Mouse (Mus musculus) midbrain, embryonic 15.5 days (tissue): Measurements from ENCODE around the gene Sema3f. TPM values are rescaled to one million over a fixed set of nuclear protein-coding genes. Genes with fewer than 3 reads are reported as not detected.

Source experiments
- ATAC-seq: fragments of 200-750 bp; cut with Nextera tagmentation; replicated peaks from 2 replicates; pipeline ENCODE4 v1.8.0; 2017; ENCODE audit warnings: moderate TSS enrichment
- H3K27ac ChIP-seq: fragments of 300-500 bp; sonication (generic); 2 replicates; pipeline ENCODE4 v1.5.1; 2015; ENCODE audit warnings: mild to moderate bottlenecking, inconsistent platforms
- H3K27me3 ChIP-seq: fragments of 300-500 bp; sonication (generic); replicated peaks from 2 replicates; pipeline ENCODE4 v1.6.1; 2015; ENCODE audit warnings: inconsistent platforms
- H3K36me3 ChIP-seq: fragments of 300-500 bp; sonication (generic); replicated peaks from 2 replicates; pipeline ENCODE4 v1.6.1; 2015; ENCODE audit warnings: inconsistent platforms
- H3K4me1 ChIP-seq: fragments of 300-500 bp; sonication (generic); 2 replicates; pipeline ENCODE4 v1.6.1; 2015; ENCODE audit warnings: inconsistent platforms
- H3K4me2 ChIP-seq: fragments of 300-500 bp; sonication (generic); 2 replicates; pipeline ENCODE4 v1.6.1; 2015; ENCODE audit warnings: inconsistent platforms, mild to moderate bottlenecking, moderate library complexity
- H3K4me3 ChIP-seq: fragments of 300-500 bp; sonication (generic); 2 replicates; pipeline ENCODE4 v1.5.1; 2015; ENCODE audit warnings: mild to moderate bottlenecking, inconsistent platforms
- H3K9ac ChIP-seq: fragments of 300-500 bp; sonication (generic); 2 replicates; pipeline ENCODE4 v1.6.1; 2015; ENCODE audit warnings: mild to moderate bottlenecking, inconsistent platforms
- H3K9me3 ChIP-seq: fragments of 300-500 bp; sonication (generic); 2 replicates; pipeline ENCODE4 v1.6.1; 2016; ENCODE audit warnings: inconsistent platforms
- WGBS: fragments of 180-500 bp; shearing (Covaris S2); methylation state at CpG from one replicate; pipeline ENCODE4 v1.1.7; 2015; ENCODE audit warnings: mixed read lengths; 5-methylcytosine and 5-hydroxymethylcytosine counted together
- polyA plus RNA-seq: library from polyadenylated mRNA; unstranded; fragments of >200 nt; fragmentation: Nextera tagmentation; extraction: Ambion mirVana; gene quantifications from 2 replicates; pipeline ENCODE4 v1.2.1, GENCODE M21; 2015

The Sema3f gene
- polyA plus RNA-seq, 1 experiment from 2014 or later: 26.0 TPM

DNA sequence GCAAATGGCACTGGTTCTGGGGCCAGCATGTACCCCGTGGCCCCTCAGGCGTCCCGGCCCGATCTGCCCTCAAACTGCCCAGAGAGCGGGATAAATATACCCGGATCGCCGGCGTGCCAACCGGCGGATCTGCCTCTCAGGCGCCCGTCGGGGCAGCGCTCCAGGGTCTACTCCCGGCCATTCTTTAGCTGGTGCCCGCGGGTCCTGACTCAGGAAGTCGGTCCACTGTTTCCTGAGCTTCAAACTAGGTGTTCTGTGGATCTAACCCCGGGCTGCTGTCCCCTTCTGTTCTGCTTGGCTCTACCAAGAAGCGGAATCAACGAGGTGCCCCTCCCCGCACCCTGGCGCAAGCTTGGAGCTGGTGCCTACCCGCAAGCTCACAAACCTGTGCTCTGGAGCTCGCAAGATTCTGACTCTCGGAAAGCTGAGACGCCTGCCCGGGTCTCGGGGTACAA is 43.5 kb downstream of the Sema3f start:
- Histone ChIP-seq H3K27me3 (peaks cover 24% of the 10 kb centered on the region), H3K36me3 (no peaks in the 10 kb centered on the region), H3K27ac (peak overlapping the region; percentile 39; the same call in 1 of the 2 replicates), H3K4me3 (peak overlapping the region; percentile 40), H3K4me1 (peaks cover 30% of the 10 kb centered on the region), H3K4me2 (peak overlapping the region; percentile 66), H3K9ac (peak overlapping the region; percentile 41), H3K9me3 (no peaks in the 10 kb centered on the region)
- 2% methylated on average over 30 of the region's 30 CpGs for WGBS
- 0 out of 2 replicates have a peak, but pooled peaks have one; percentile 14 for ATAC-seq

DNA sequence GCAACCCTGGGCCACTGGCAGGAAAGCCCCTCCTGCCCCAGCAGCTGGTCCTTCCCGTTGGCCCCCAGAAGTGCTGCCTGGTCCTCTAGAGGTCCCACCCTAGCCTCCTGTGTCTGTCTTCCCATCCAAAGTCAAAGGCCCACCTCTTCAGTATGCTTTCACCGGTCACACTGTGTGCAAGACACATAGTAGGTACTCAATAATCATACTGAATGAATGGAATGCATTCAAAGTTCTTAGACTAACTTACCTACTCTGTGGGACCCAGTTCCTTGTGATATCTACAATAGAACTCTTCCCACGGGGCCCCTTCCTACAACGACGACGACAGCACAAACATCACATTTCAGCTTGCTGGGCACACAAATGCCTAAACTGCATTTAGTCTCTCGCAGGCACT is 45.0 kb downstream of the Sema3f start:
- H3K4me2 ChIP-seq: peak overlapping the region; percentile 66; the same call in 1 of the 2 replicates
- 84% methylated on average over 7 of the region's 7 CpGs for WGBS

DNA sequence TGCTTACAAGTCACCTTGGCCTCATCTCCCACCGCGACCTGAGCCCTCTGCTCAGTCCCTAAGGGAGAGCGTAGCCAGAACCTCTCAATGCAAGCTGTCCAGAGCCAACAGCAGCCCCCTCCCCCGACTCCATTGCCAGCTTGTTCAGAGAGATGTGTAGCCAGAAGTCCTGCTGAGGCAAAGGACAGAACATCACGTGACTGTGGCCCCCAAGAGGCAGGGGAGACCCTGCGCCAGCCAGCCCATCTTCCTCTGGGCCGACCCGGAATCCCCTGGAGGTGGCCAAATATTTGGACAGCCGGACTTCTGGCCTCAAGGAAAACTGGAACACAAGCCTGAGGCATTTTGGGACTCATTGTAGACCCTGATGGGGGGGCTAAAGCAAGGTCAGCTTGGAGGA is 46.8 kb downstream of the Sema3f start:
- H3K4me2 ChIP-seq: no peak overlapping the region
- WGBS: 45% methylated on average over 9 of the region's 9 CpGs
- no peaks in the 10 kb centered on the region for H3K9me3 ChIP-seq
- peaks cover 30% of the 10 kb centered on the region for H3K4me1 ChIP-seq
- no peaks in the 10 kb centered on the region for H3K36me3 ChIP-seq
- no peak for ATAC-seq
- no peak overlapping the region for H3K4me3 ChIP-seq
- no peak overlapping the region for H3K27ac ChIP-seq
- no peak overlapping the region for H3K9ac ChIP-seq
- H3K27me3 ChIP-seq: peaks cover 24% of the 10 kb centered on the region

More for the DNA sequence above, 45.0 kb downstream of the Sema3f start:
- ATAC-seq: no peak
- no peak overlapping the region for H3K27ac ChIP-seq
- peaks cover 30% of the 10 kb centered on the region for H3K4me1 ChIP-seq
- H3K27me3 ChIP-seq: peaks cover 24% of the 10 kb centered on the region
- no peak overlapping the region for H3K4me3 ChIP-seq
- H3K36me3 ChIP-seq: no peaks in the 10 kb centered on the region
- no peaks in the 10 kb centered on the region for H3K9me3 ChIP-seq
- H3K9ac ChIP-seq: no peak overlapping the region

DNA sequence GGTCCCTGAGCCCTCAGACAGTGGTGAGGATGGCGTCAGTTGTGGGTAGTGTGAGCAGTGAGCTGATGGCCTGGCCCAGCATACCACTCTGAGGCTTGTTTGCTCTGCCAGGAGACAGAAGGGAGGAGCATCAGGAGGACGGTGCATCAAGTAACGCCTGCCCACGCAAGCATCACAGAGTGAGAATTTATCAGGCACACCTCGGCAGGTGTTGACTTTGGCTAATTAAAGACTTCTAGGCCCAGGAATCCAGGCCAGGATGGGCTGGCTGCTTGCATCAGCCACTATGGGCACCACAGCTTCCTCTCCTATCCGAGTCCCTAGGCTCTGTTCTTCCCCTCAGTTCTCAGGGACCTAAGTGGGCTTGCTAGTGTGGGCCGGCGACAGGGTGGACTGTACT is 47.9 kb downstream of the Sema3f start:
- H3K9me3 ChIP-seq: no peaks in the 10 kb centered on the region
- H3K27ac ChIP-seq: no peak overlapping the region
- no peak overlapping the region for H3K4me2 ChIP-seq
- H3K4me1 ChIP-seq: peaks cover 25% of the 10 kb centered on the region
- peaks cover 23% of the 10 kb centered on the region for H3K27me3 ChIP-seq
- no peak for ATAC-seq
- H3K4me3 ChIP-seq: no peak overlapping the region
- H3K36me3 ChIP-seq: no peaks in the 10 kb centered on the region
- no peak overlapping the region for H3K9ac ChIP-seq
- WGBS: 88% methylated on average over 8 of the region's 8 CpGs

DNA sequence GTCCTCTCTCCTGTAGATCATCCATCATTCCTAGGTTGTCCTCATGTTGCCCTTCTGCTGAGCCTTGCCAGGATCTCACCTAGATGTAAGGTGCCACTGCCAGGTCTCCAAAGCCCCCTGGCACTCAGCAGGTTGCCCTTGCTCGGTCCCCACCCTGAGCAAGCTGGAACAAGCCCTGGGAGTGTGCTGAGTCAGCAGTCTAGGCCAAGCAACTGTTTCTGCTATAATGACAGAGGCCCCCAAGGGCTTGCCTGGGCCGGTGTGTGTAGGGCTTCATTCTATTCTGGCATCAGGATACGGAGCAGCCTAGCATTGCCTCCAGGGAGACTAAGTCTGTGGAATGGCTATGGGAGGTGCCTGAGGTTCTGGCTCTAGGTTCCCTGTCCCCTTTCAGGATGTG is 49.5 kb downstream of the Sema3f start:
- ATAC-seq: no peak
- 64% methylated on average over 3 of the region's 3 CpGs for WGBS
- Histone ChIP-seq H3K36me3 (no peaks in the 10 kb centered on the region), H3K9me3 (no peaks in the 10 kb centered on the region), H3K27me3 (peaks cover 7% of the 10 kb centered on the region; the same call in 1 of the 2 replicates), H3K9ac (no peak overlapping the region), H3K4me3 (no peak overlapping the region), H3K4me1 (peaks cover 15% of the 10 kb centered on the region; the same call in 1 of the 2 replicates), H3K27ac (no peak overlapping the region), H3K4me2 (no peak overlapping the region)

DNA sequence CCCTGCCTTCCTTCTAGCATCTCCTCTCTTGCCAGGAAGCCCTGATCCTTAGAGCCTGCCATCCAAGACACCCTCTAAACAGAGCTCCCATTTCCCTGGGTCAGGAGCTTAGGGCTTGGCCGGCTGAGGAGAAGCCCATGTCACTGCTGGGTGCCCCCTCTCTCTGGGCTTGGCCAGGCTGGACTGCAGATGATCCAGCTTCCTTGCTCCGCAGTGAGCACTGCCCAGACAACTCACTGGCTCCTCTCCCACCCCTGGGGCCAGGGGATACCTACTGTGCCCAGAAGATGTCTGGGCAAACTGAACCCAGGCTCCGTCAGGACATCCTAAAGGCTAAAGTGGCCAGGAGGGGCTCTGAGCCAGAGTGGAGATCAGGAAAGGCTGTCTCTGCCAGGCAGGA is 50.3 kb downstream of the Sema3f start:
- H3K4me3 ChIP-seq: no peak overlapping the region
- H3K9me3 ChIP-seq: no peaks in the 10 kb centered on the region
- H3K27me3 ChIP-seq: peaks cover under 1% of the 10 kb centered on the region; the same call in 1 of the 2 replicates
- H3K4me1 ChIP-seq: peaks cover 15% of the 10 kb centered on the region; the same call in 1 of the 2 replicates
- H3K27ac ChIP-seq: peak overlapping the region; percentile 45
- no peak for ATAC-seq
- H3K36me3 ChIP-seq: no peaks in the 10 kb centered on the region
- no peak overlapping the region for H3K4me2 ChIP-seq
- H3K9ac ChIP-seq: no peak overlapping the region
- 68% methylated on average over 3 of the region's 3 CpGs for WGBS

DNA sequence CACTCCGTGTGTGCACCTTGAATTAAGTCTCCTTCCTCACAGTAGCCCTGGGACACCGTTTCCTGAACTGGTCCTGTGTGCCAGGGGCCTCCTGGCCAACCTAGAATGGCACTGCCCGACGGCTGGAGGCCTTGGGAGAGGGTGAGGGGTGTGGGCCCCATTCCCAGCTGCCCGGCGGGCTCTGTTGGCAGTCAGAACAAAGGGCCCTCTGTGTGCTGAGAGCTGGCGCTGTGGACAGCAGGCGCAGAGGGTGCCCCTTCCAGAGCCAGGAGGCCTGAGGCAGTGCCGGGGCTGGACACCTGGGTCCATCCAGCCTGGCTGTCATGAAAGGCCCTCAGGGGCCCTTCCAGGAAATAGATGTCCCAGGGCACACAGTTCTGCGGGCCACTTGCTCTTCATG is 50.7 kb downstream of the Sema3f start:
- H3K4me3 ChIP-seq: no peak overlapping the region
- peak; percentile 69 for ATAC-seq
- no peaks in the 10 kb centered on the region for H3K27me3 ChIP-seq
- H3K27ac ChIP-seq: peak overlapping the region; percentile 45; the same call in 1 of the 2 replicates
- 61% methylated on average over 10 of the region's 10 CpGs for WGBS
- H3K4me2 ChIP-seq: no peak overlapping the region
- H3K36me3 ChIP-seq: no peaks in the 10 kb centered on the region
- no peak overlapping the region for H3K9ac ChIP-seq
- H3K4me1 ChIP-seq: peaks cover 15% of the 10 kb centered on the region; the same call in 1 of the 2 replicates
- no peaks in the 10 kb centered on the region for H3K9me3 ChIP-seq

DNA sequence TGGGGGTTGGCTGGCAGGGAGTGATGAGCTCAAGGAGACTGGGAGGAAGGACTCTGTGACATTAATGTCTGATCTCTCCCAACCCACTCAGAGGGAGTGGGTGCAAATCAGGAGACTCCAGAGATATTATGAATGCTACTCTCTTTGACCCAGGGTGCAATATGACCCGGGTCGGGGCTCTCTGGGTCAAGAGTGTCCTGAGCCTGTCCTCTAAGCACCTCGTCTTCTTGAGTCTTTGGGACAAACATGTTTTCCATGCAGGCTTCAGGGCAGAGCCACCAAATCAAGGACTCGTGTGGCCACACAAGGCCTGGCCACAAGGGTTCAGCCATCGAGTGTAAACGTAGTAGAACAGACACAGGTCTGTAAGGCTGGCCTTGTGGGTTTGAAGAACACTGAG is 52.2 kb downstream of the Sema3f start:
- H3K4me1 ChIP-seq: peaks cover 4% of the 10 kb centered on the region; the same call in 1 of the 2 replicates
- H3K27ac ChIP-seq: no peak overlapping the region
- H3K9ac ChIP-seq: no peak overlapping the region
- no peaks in the 10 kb centered on the region for H3K36me3 ChIP-seq
- H3K9me3 ChIP-seq: no peaks in the 10 kb centered on the region
- no peak overlapping the region for H3K4me3 ChIP-seq
- 90% methylated on average over 6 of the region's 6 CpGs for WGBS
- no peaks in the 10 kb centered on the region for H3K27me3 ChIP-seq
- no peak for ATAC-seq
- no peak overlapping the region for H3K4me2 ChIP-seq

DNA sequence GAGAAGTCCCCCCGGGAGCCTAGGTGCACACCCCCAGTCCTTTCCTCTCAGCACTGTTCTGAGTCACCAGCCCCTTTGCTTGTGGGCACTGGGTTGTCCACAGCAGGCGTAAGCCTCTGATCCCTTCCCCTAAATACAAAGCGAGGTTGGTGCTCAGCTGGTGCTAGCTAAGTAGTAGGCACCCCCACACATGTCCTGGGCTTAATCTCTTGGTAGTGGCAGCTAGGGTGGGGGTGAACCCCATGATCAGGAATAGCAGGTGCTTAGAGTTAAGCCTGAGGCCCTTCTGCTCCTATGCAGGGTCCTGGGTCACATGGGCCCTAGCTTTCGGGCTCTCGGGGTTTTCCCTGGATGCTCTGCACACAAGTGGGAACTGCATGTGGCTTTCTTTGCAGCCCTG is 53.1 kb downstream of the Sema3f start:
- Histone ChIP-seq H3K4me2 (no peak overlapping the region), H3K27ac (no peak overlapping the region), H3K4me1 (peaks cover 3% of the 10 kb centered on the region; the same call in 1 of the 2 replicates), H3K36me3 (no peaks in the 10 kb centered on the region), H3K4me3 (no peak overlapping the region), H3K27me3 (no peaks in the 10 kb centered on the region), H3K9ac (no peak overlapping the region), H3K9me3 (no peaks in the 10 kb centered on the region)
- ATAC-seq: no peak
- WGBS: 82% methylated on average over 5 of the region's 5 CpGs

DNA sequence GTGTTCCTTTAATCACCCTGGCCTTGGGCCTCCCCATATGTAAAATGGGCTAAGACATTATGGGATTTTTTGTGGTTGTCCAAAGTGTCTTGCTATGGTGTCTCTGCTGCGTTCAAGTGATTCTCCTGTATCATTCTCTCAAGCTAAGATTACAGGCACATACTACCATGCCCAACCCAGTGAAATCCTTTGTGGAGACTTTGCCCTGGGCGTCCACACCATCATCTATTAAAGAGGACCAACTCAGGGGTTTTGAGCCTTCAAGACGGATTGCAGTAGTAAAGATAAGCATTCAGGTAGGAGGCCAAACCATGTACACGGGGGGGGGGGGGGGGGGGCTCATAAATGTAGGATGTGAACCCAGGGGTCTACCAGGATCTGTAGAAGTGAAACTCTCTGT is 55.7 kb downstream of the Sema3f start:
- H3K9ac ChIP-seq: no peak overlapping the region
- H3K36me3 ChIP-seq: no peaks in the 10 kb centered on the region
- WGBS: 84% methylated on average over 4 of the region's 4 CpGs
- peaks cover 19% of the 10 kb centered on the region for H3K4me1 ChIP-seq
- ATAC-seq: no peak
- no peaks in the 10 kb centered on the region for H3K27me3 ChIP-seq
- no peak overlapping the region for H3K4me2 ChIP-seq
- H3K4me3 ChIP-seq: no peak overlapping the region
- H3K9me3 ChIP-seq: no peaks in the 10 kb centered on the region
- H3K27ac ChIP-seq: no peak overlapping the region

DNA sequence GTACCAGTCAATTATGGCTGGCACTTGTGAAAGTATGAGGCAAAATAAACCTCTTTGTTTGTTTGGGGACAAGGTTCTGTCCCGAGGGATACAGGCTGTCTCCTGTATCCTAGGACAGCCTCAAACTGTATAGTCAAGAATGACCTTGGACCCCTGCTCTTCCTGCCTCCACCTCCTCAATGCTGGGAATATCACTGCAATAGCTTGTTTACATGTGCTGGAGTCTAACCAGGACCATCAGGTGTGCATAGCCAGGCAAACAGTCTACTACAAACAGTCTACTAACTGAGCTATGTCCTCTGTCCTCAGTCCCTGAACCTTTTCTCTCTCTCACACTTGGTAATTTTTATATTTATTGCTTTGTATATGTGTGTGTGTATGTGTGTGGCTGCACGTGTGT is 56.8 kb downstream of the Sema3f start:
- no peak overlapping the region for H3K4me2 ChIP-seq
- H3K9ac ChIP-seq: no peak overlapping the region
- ATAC-seq: no peak
- H3K9me3 ChIP-seq: no peaks in the 10 kb centered on the region
- H3K4me1 ChIP-seq: peaks cover 19% of the 10 kb centered on the region
- H3K27me3 ChIP-seq: no peaks in the 10 kb centered on the region
- WGBS: 94% methylated on average over 2 of the region's 2 CpGs
- H3K27ac ChIP-seq: no peak overlapping the region
- H3K36me3 ChIP-seq: no peaks in the 10 kb centered on the region
- H3K4me3 ChIP-seq: no peak overlapping the region

DNA sequence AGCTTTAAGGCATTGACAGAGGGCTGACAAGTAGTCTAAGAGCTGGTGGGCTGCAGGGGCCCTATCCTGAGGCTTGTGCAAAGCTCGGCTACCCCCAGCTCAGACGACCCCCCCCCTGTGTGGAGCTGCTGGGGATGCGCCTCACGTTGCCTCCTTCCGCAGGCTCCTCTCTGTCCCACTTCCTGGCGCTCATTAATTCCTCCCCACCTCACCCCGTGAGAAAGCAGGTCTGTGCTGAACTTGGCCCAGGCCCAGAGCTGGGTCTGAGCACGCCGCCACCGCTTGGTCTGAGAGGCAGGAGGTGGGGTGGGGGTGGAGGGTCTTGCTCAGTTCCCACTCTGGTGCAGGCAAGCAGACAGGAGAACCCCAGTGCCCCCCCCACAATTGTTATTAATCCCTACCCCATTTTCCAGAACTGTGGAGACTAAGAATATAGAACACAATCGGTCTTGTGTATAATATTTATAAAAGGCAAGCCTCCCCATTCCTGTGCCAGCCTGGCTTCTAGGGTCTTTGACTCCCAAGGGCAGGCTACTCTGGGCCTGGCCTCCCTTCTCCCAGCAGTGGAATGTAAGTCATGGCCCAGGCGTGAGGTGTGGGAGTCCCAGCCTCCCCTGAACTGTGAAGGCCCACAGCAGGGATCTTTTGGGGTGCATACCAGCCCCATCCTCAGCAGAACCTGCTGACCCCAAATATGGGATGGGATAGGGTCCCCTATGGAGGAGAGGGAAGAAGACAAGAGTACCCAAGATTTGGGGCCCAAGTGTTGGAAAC is 59.4 kb downstream of the Sema3f start:
- Histone ChIP-seq H3K4me1 (peaks cover 16% of the 10 kb centered on the region), H3K4me3 (no peak overlapping the region), H3K9me3 (no peaks in the 10 kb centered on the region), H3K4me2 (no peak overlapping the region), H3K27ac (peak overlapping the region; percentile 57), H3K9ac (no peak overlapping the region), H3K27me3 (no peaks in the 10 kb centered on the region), H3K36me3 (no peaks in the 10 kb centered on the region)
- WGBS: 17% methylated on average over 12 of the region's 12 CpGs
- ATAC-seq: peak; percentile 77

DNA sequence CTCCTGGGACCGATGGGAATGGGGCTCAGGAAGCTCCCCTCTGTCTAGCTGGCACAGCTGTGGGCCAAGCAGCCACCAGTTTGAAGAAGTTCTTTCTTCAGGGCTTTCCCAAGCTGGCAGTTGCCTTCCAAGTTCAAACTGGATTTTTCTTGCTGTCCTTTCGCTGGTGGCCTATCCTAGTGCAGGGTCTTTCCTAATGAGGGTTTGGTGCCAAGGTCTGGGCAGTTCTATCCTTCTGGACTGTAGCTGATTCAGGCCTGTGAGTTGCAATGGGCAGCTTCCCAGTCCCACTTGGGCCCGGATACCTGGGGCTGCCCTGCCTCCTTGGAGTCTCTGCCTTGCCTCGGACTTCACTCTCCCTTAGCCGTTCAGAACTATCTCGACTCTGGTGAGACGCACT is 60.0 kb downstream of the Sema3f start:
- 64% methylated on average over 7 of the region's 7 CpGs for WGBS
- H3K9ac ChIP-seq: no peak overlapping the region

More for the DNA sequence above, 60.0 kb downstream of the Sema3f start:
- no peak for ATAC-seq
- no peak overlapping the region for H3K4me2 ChIP-seq
- no peaks in the 10 kb centered on the region for H3K27me3 ChIP-seq
- peak overlapping the region; percentile 57 for H3K27ac ChIP-seq
- no peak overlapping the region for H3K4me3 ChIP-seq
- no peaks in the 10 kb centered on the region for H3K9me3 ChIP-seq
- H3K36me3 ChIP-seq: no peaks in the 10 kb centered on the region
- peaks cover 19% of the 10 kb centered on the region for H3K4me1 ChIP-seq
